Mouse (Mus musculus): ENCODE measurements at regions not wholly inside any gene's neighbourhood (a gene's known extent, or its start where the extent isn't known, plus 50 kb on each side); places are given as distances from the start of the nearest gene placed in this dataset.

- no peak for DNase-seq
Measured at GRCm38 (mm10) chr4:89396020-89396419, 85.2 kb upstream of the Cdkn2b start.

GRCm38 (mm10) chr4:89395336-89395735 lies 84.5 kb upstream of the Cdkn2b start:
- DNase-seq = no peak

GRCm38 (mm10) chr4:89393251-89393711 lies 82.4 kb upstream of the Cdkn2b start:
- DNase-seq = no peak

- no peak for DNase-seq
Measured at GRCm38 (mm10) chr4:89392791-89393190, 82.0 kb upstream of the Cdkn2b start.

- DNase-seq = no peak
Measured at GRCm38 (mm10) chr4:89391463-89392308, 80.8 kb upstream of the Cdkn2b start.

- DNase-seq = no peak
Measured at GRCm38 (mm10) chr4:89383548-89383947, 72.7 kb upstream of the Cdkn2b start.

- DNase-seq = no peak
Measured at GRCm38 (mm10) chr4:89382434-89382976, 71.7 kb upstream of the Cdkn2b start.

- no peak for DNase-seq
Measured at GRCm38 (mm10) chr4:89381763-89382162, 70.9 kb upstream of the Cdkn2b start.

GRCm38 (mm10) chr4:89381077-89381476 lies 70.2 kb upstream of the Cdkn2b start:
- no peak for DNase-seq

- no peak for DNase-seq
Measured at GRCm38 (mm10) chr4:89380330-89380945, 69.6 kb upstream of the Cdkn2b start.

- no peak for DNase-seq
Measured at GRCm38 (mm10) chr4:89379622-89380329, 68.9 kb upstream of the Cdkn2b start.

GRCm38 (mm10) chr4:89372631-89373030 lies 61.8 kb upstream of the Cdkn2b start:
- no peak for DNase-seq

GRCm38 (mm10) chr4:89368850-89369524 lies 58.1 kb upstream of the Cdkn2b start:
- no peak for DNase-seq

- no peak for DNase-seq
Measured at GRCm38 (mm10) chr4:89366581-89367141, 55.8 kb upstream of the Cdkn2b start.

GRCm38 (mm10) chr4:89365875-89366274 lies 55.0 kb upstream of the Cdkn2b start:
- DNase-seq = no peak

- no peak for DNase-seq
Measured at GRCm38 (mm10) chr4:89363150-89363683, 52.4 kb upstream of the Cdkn2b start.

GRCm38 (mm10) chr4:89362650-89363049 lies 51.8 kb upstream of the Cdkn2b start:
- no peak for DNase-seq

- DNase-seq = no peak
Measured at GRCm38 (mm10) chr4:89361316-89361715, 50.5 kb upstream of the Cdkn2b start.
